Mouse (Mus musculus): ENCODE measurements around the gene Rrm2.
A peak's percentile ranks its signal among the peaks of the same experiment; 100 is the strongest.

Gene Rrm2

GRCm38 (mm10) chr12:24754693-24755092 lies 46.7 kb downstream of the Rrm2 start:
- peak; percentile 9 for DNase-seq

GRCm38 (mm10) chr12:24755471-24755870 lies 47.4 kb downstream of the Rrm2 start:
- no peak for DNase-seq

GRCm38 (mm10) chr12:24757387-24757786 lies 49.3 kb downstream of the Rrm2 start:
- DNase-seq = no peak

- no peak for DNase-seq
Observed at GRCm38 (mm10) chr12:24758374-24758773, 50.3 kb downstream of the Rrm2 start.

DNA sequence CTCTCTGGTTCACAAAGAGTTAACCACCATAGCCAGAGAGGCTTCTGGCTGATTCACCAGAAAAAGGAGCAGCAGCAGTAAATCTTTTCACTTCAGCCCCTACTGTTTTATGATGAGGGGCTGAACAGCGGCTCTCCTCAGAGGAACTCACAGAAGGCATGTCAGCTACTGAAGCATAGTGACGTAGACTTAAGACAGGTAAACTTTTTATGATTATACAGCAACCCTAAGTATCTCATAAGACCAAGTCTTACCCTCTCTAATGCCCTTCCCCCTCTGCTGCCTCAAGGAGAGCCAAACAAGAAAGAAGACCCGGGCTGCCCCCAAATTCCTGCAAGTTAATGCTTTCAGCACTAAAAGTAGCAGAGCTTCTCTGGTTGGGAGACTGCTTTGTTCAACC lies 54.2 kb downstream of the Rrm2 start:
- no peak for DNase-seq

All from cerebellum, adult 8-10 months (tissue).